Mouse (Mus musculus) stomach, adult 2 months (tissue): Measurements from ENCODE around the gene Frmd8. TPM values are rescaled to one million over a fixed set of nuclear protein-coding genes. Genes with fewer than 3 reads are reported as not detected.

Experiments used
- polyA plus RNA-seq: library from polyadenylated mRNA; depleted of rRNA; stranded (reverse); fragments of >200 nt; gene quantifications from 2 replicates; pipeline ENCODE4 v1.2.3, GENCODE M21; 2012; rRNA removed

Gene Frmd8
- 9.3 and 10.0 TPM in 2 replicates for polyA plus RNA-seq

GRCm38 (mm10) chr19:5874969-5875480 is at the start of gene Frmd8:
TSS of gene Frmd8 (minus strand) at chr19:5875274.

DNA sequence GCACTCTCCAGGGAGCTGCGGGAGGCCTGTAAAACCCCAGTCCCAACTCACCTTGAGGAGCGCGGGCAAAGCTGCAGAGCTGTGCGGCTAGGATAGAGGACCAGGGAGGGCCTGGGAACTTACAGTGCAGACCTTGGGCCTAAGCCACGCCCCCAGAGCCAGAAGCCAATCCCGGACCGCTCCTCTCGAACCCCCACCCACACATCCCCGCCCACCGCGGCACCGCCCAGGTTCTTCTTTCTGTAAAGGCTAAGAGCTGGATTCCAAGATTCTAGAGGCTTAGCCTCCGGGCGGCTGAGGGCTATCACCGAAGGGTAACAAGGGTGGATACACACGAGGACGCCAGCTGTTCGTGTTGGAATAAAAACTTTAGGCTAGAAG is 49.6 kb upstream of the Frmd8 start, which contains the start of gene Cdc42ep2:
Gene Cdc42ep2 (minus strand): TSS at position 104 of the 381 bp plus-strand sequence.

GRCm38 (mm10) chr19:5913007-5913719 is 38.1 kb upstream of the Frmd8 start, which contains the start of gene Dpf2:
TSS of gene Dpf2 (minus strand) at chr19:5913010.

DNA sequence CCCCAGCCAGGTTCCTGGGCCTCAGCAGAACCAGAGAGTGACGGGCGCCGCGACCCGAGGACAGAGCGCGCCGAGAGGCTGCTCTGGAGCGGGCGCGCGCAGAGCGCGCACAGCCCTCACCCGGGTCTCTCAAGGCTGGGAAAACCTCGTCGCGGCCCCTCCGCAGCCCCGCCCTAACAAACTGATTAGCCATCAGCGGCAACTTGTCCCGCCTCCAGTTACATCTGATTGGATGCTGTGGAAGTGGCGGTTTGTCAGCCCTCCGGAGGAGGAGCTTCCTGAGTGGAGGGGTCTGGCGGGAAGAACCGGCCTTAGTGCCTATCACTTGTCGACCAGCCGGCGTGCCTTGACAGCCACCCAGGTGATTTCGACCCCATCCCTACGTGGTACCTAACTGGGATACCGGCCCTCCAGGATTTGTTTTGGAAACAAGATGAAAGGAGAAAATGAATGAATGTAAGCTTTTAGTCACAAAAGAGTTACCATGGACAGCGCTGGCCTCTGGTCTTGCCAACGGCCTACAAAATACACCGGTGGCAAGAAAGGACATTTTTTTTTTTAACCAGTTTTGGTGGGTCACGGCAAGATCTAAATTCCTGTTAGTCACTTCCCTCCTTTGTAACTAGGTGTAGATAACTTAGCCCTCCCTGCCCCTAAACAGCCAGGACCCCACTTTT is 19.1 kb upstream of the Frmd8 start, which contains the start of gene Tigd3:
Gene Tigd3 (minus strand): TSS at position 148 of the 677 bp plus-strand sequence.

DNA sequence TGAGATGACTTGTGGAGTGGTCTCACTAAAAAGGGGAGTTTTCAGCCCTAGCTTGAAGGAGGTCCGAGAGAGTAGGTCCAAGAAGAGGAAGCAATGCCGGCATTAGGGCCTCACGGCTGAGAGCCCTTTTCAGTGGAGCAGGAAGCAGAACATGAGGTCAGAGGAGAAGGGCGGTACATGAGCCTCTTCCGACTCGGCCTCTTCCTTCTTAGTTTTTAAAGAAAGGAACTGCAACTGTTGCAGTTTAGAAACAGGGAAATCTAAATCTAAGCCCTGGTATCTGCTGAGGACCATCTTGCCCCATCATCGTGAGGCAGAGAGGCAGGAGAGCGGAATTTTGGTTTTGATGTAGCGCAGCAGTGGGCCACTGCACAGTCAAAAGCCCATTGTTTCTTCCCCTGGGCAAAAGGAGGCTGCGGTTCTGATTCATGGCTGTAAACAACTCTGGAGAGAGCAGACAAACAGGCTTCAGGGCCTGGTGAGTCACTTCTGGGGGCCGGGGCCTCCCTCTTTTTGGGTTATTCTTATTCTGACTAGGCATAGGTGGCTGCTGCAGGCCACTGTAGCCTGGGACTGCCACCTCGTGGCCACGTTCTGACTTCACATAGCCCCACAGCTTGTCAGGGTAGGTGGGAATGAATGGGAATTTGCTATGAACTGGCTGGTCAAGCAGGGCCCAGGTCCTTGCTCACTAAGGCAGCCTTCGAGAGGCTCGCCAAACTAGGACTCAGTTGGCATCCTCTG is 2.7 kb upstream of the Frmd8 start, which contains the start of gene Slc25a45:
Gene Slc25a45 (plus strand): TSS at position 191 of the 744 bp plus-strand sequence.

Other genes with a start within 250 kb of the Frmd8 start
- gene Rela, start 237.8 kb downstream of the Frmd8 start, polyA plus RNA-seq: 51.2 and 52.1 TPM in 2 replicates
- 17.8 and 23.9 TPM in 2 replicates for gene Sipa1, start 211.6 kb downstream of the Frmd8 start, polyA plus RNA-seq
- 39.8 and 46.6 TPM in 2 replicates for gene Map3k11, start 186.5 kb downstream of the Frmd8 start, polyA plus RNA-seq
- 72.3 and 74.8 TPM in 2 replicates for gene Pcnx3, start 186.4 kb downstream of the Frmd8 start, polyA plus RNA-seq
- gene Kcnk7, start 170.9 kb downstream of the Frmd8 start, polyA plus RNA-seq: 5.6 and 9.1 TPM in 2 replicates
- 38.0 and 41.9 TPM in 2 replicates for gene Ehbp1l1, start 149.0 kb downstream of the Frmd8 start, polyA plus RNA-seq
- 90.2 and 136 TPM in 2 replicates for gene Fam89b, start 145.6 kb downstream of the Frmd8 start, polyA plus RNA-seq
- gene Ltbp3, start 134.4 kb downstream of the Frmd8 start, polyA plus RNA-seq: 35.8 and 40.4 TPM in 2 replicates
- 40.1 and 44.5 TPM in 2 replicates for gene Scyl1, start 103.9 kb downstream of the Frmd8 start, polyA plus RNA-seq
- 9.7 and 9.8 TPM in 2 replicates for gene Slc25a45, start 2.5 kb upstream of the Frmd8 start, polyA plus RNA-seq
- gene Tigd3, start 18.9 kb upstream of the Frmd8 start, polyA plus RNA-seq: 0.19 and 0.25 TPM in 2 replicates
- 29.4 and 29.7 TPM in 2 replicates for gene Dpf2, start 37.7 kb upstream of the Frmd8 start, polyA plus RNA-seq
- 7.8 and 8.0 TPM in 2 replicates for gene Cdc42ep2, start 49.5 kb upstream of the Frmd8 start, polyA plus RNA-seq
- 14.8 and 18.1 TPM in 2 replicates for gene Pola2, start 88.9 kb upstream of the Frmd8 start, polyA plus RNA-seq
- gene Slc22a20, start 110.9 kb upstream of the Frmd8 start, polyA plus RNA-seq: not detected in 2 replicates
- 37.4 and 43.7 TPM in 2 replicates for gene Capn1, start 140.6 kb upstream of the Frmd8 start, polyA plus RNA-seq
- 45.0 and 47.3 TPM in 2 replicates for gene Syvn1, start 171.3 kb upstream of the Frmd8 start, polyA plus RNA-seq
- gene Mrpl49, start 182.5 kb upstream of the Frmd8 start, polyA plus RNA-seq: 5.1 and 5.2 TPM in 2 replicates
- 722 and 1,119 TPM in 2 replicates for gene Fau, start 182.6 kb upstream of the Frmd8 start, polyA plus RNA-seq
- 37.3 and 60.7 TPM in 2 replicates for gene Znhit2, start 185.9 kb upstream of the Frmd8 start, polyA plus RNA-seq
- 43.1 and 48.4 TPM in 2 replicates for gene Tm7sf2, start 193.1 kb upstream of the Frmd8 start, polyA plus RNA-seq
- gene Vps51, start 202.0 kb upstream of the Frmd8 start, polyA plus RNA-seq: 34.6 and 34.9 TPM in 2 replicates
- gene Tmem262, start 204.8 kb upstream of the Frmd8 start, polyA plus RNA-seq: not detected in 2 replicates
- gene Gm28374, start 207.0 kb upstream of the Frmd8 start, polyA plus RNA-seq: 0.10 and 0.34 TPM in 2 replicates
- 64.7 and 68.1 TPM in 2 replicates for gene Zfpl1, start 209.7 kb upstream of the Frmd8 start, polyA plus RNA-seq
- gene Cdca5, start 209.7 kb upstream of the Frmd8 start, polyA plus RNA-seq: 0.80 and 1.0 TPM in 2 replicates
- gene AC131692.1, start 219.1 kb upstream of the Frmd8 start, polyA plus RNA-seq: not detected in 2 replicates
- gene Naaladl1, start 230.5 kb upstream of the Frmd8 start, polyA plus RNA-seq: 0.19 and 0.30 TPM in 2 replicates
- 24.7 and 40.8 TPM in 2 replicates for gene Sac3d1, start 243.4 kb upstream of the Frmd8 start, polyA plus RNA-seq